Mouse (Mus musculus) heart, embryonic 15.5 days (tissue): ENCODE data around the gene Fam133b. TPM values are rescaled to one million over a fixed set of nuclear protein-coding genes. Genes with fewer than 3 reads are reported as not detected.

ENCODE experiments used
- ATAC-seq: fragments of 200-750 bp; cut with Nextera tagmentation; replicated peaks from 2 replicates; pipeline ENCODE4 v1.8.0; 2017; ENCODE audit warnings: low read depth, moderate TSS enrichment; ENCODE audit not compliant: insufficient number of reproducible peaks, insufficient read depth, low FRiP score
- H3K27ac ChIP-seq: fragments of 300-500 bp; sonication (generic); 2 replicates; pipeline ENCODE4 v1.5.1; 2015; ENCODE audit warnings: mild to moderate bottlenecking, inconsistent platforms
- H3K27me3 ChIP-seq: fragments of 300-500 bp; sonication (generic); 2 replicates; pipeline ENCODE4 v1.6.1; 2015; ENCODE audit warnings: inconsistent platforms
- H3K36me3 ChIP-seq: fragments of 300-500 bp; sonication (generic); 2 replicates; pipeline ENCODE4 v1.6.1; 2015; ENCODE audit warnings: mild to moderate bottlenecking, inconsistent platforms
- H3K4me1 ChIP-seq: fragments of 300-500 bp; sonication (generic); replicated peaks from 2 replicates; pipeline ENCODE4 v1.6.1; 2015; ENCODE audit warnings: inconsistent platforms
- H3K4me2 ChIP-seq: fragments of 300-500 bp; sonication (generic); 2 replicates; pipeline ENCODE4 v1.6.1; 2015; ENCODE audit warnings: inconsistent platforms, mild to moderate bottlenecking, moderate library complexity
- H3K4me3 ChIP-seq: fragments of 300-500 bp; sonication (generic); 2 replicates; pipeline ENCODE4 v1.5.1; 2015; ENCODE audit warnings: mild to moderate bottlenecking, inconsistent platforms
- H3K9ac ChIP-seq: fragments of 300-500 bp; sonication (generic); 2 replicates; pipeline ENCODE4 v1.6.1; 2015; ENCODE audit warnings: mild to moderate bottlenecking, inconsistent platforms
- H3K9me3 ChIP-seq: fragments of 300-500 bp; sonication (generic); replicated peaks from 2 replicates; pipeline ENCODE4 v1.6.1; 2016; ENCODE audit warnings: inconsistent platforms
- WGBS: fragments of 180-500 bp; shearing (Covaris S2); methylation state at CpG from one replicate; pipeline ENCODE4 v1.1.7; 2015; ENCODE audit warnings: mixed read lengths; 5-methylcytosine and 5-hydroxymethylcytosine counted together
- polyA plus RNA-seq: library from polyadenylated mRNA; unstranded; fragments of >200 nt; fragmentation: Nextera tagmentation; extraction: Ambion mirVana; gene quantifications from 2 replicates; pipeline ENCODE4 v1.2.1, GENCODE M21; 2015

Fam133b gene
- polyA plus RNA-seq, result 15.0 and 16.8 TPM in 2 replicates

- peak within 1 kb of the TSS; percentile 74 for H3K4me2 ChIP-seq
- WGBS, result under 1% methylated on average over 80 of the region's 80 CpGs
- no peaks in the 10 kb centered on the region for H3K27me3 ChIP-seq
- peak within 1 kb of the TSS; percentile 97 for H3K4me3 ChIP-seq
- peaks cover 12% of the 10 kb centered on the region for H3K4me1 ChIP-seq
- peak within 1 kb of the TSS; percentile 88 for H3K27ac ChIP-seq
- peak; percentile 95 for ATAC-seq
- H3K9ac ChIP-seq, result peak within 1 kb of the TSS; percentile 95
- H3K36me3 ChIP-seq, result no peaks in the 10 kb centered on the region
- no peaks in the 10 kb centered on the region for H3K9me3 ChIP-seq
These were observed at the start of gene Fam133b for GRCm38 (mm10) chr5:3543629-3544479. Gene Fam133b, plus strand, starts transcription at chr5:3543833.

GRCm38 (mm10) chr5:3493968-3494367, 49.7 kb upstream of the Fam133b start:
- ATAC-seq, result no peak
- WGBS, result 90% methylated on average over 9 of the region's 9 CpGs
- Histone ChIP-seq H3K4me1 (peaks cover 15% of the 10 kb centered on the region), H3K9ac (no peak overlapping the region), H3K36me3 (no peaks in the 10 kb centered on the region; the same call in 1 of the 2 replicates), H3K27ac (no peak overlapping the region), H3K27me3 (no peaks in the 10 kb centered on the region), H3K9me3 (no peaks in the 10 kb centered on the region), H3K4me2 (no peak overlapping the region), H3K4me3 (no peak overlapping the region)

GRCm38 (mm10) chr5:3494452-3495187, 49.0 kb upstream of the Fam133b start:
- Histone ChIP-seq H3K27me3 (no peaks in the 10 kb centered on the region), H3K9me3 (no peaks in the 10 kb centered on the region), H3K9ac (no peak overlapping the region), H3K36me3 (no peaks in the 10 kb centered on the region; the same call in 1 of the 2 replicates), H3K27ac (no peak overlapping the region), H3K4me1 (peaks cover 15% of the 10 kb centered on the region), H3K4me2 (no peak overlapping the region), H3K4me3 (no peak overlapping the region)
- no peak for ATAC-seq
- 79% methylated on average over 8 of the region's 8 CpGs for WGBS

GRCm38 (mm10) chr5:3497505-3497925, 46.1 kb upstream of the Fam133b start:
- no peaks in the 10 kb centered on the region for H3K9me3 ChIP-seq
- no peak overlapping the region for H3K27ac ChIP-seq
- peaks cover 19% of the 10 kb centered on the region for H3K4me1 ChIP-seq
- no peak overlapping the region for H3K4me3 ChIP-seq
- no peak overlapping the region for H3K9ac ChIP-seq
- H3K36me3 ChIP-seq, result no peaks in the 10 kb centered on the region; the same call in 1 of the 2 replicates
- ATAC-seq, result no peak
- no peaks in the 10 kb centered on the region for H3K27me3 ChIP-seq
- H3K4me2 ChIP-seq, result no peak overlapping the region
- WGBS, result 50% methylated on average over 5 of the region's 5 CpGs

- Histone ChIP-seq H3K27ac (no peak overlapping the region), H3K27me3 (no peaks in the 10 kb centered on the region), H3K36me3 (no peaks in the 10 kb centered on the region), H3K4me2 (no peak overlapping the region), H3K9me3 (no peaks in the 10 kb centered on the region), H3K4me3 (no peak overlapping the region), H3K4me1 (peaks cover 34% of the 10 kb centered on the region), H3K9ac (no peak overlapping the region)
- no peak for ATAC-seq
- 86% methylated on average over 5 of the region's 5 CpGs for WGBS
These were observed 43.3 kb upstream of the Fam133b start for GRCm38 (mm10) chr5:3500298-3500697.

GRCm38 (mm10) chr5:3500957-3501563, 42.6 kb upstream of the Fam133b start:
- Histone ChIP-seq H3K9me3 (no peaks in the 10 kb centered on the region), H3K27ac (peak overlapping the region; percentile 45), H3K27me3 (no peaks in the 10 kb centered on the region), H3K36me3 (no peaks in the 10 kb centered on the region), H3K4me1 (peaks cover 34% of the 10 kb centered on the region), H3K4me3 (no peak overlapping the region), H3K9ac (no peak overlapping the region), H3K4me2 (0 out of 2 replicates have a peak overlapping the region, but pooled peaks have one; percentile 13)
- no peak for ATAC-seq
- WGBS, result 53% methylated on average over 8 of the region's 8 CpGs

- Histone ChIP-seq H3K9me3 (no peaks in the 10 kb centered on the region), H3K27ac (peak overlapping the region; percentile 45), H3K4me2 (0 out of 2 replicates have a peak overlapping the region, but pooled peaks have one; percentile 13), H3K4me1 (peaks cover 32% of the 10 kb centered on the region), H3K36me3 (no peaks in the 10 kb centered on the region), H3K27me3 (no peaks in the 10 kb centered on the region), H3K4me3 (no peak overlapping the region), H3K9ac (no peak overlapping the region)
- ATAC-seq, result no peak
- WGBS, result 38% methylated on average over 8 of the region's 8 CpGs
These were observed 42.0 kb upstream of the Fam133b start for GRCm38 (mm10) chr5:3501564-3502001.

GRCm38 (mm10) chr5:3502610-3503350, 40.9 kb upstream of the Fam133b start:
- Histone ChIP-seq H3K27ac (peak overlapping the region; percentile 67), H3K4me3 (no peak overlapping the region), H3K9me3 (no peaks in the 10 kb centered on the region), H3K4me2 (no peak overlapping the region; the same call in 1 of the 2 replicates), H3K4me1 (peaks cover 32% of the 10 kb centered on the region), H3K9ac (no peak overlapping the region), H3K36me3 (no peaks in the 10 kb centered on the region), H3K27me3 (no peaks in the 10 kb centered on the region)
- 22% methylated on average over 11 of the region's 11 CpGs for WGBS
- ATAC-seq, result peak; percentile 80

- H3K27ac ChIP-seq, result peak overlapping the region; percentile 67
- no peak overlapping the region for H3K4me2 ChIP-seq
- ATAC-seq, result no peak
These were observed 40.3 kb upstream of the Fam133b start for GRCm38 (mm10) chr5:3503373-3503772.

GRCm38 (mm10) chr5:3503836-3504323, 39.8 kb upstream of the Fam133b start:
- Histone ChIP-seq H3K27ac (no peak overlapping the region), H3K36me3 (no peaks in the 10 kb centered on the region), H3K4me1 (peaks cover 32% of the 10 kb centered on the region), H3K27me3 (no peaks in the 10 kb centered on the region), H3K9me3 (no peaks in the 10 kb centered on the region), H3K4me2 (no peak overlapping the region), H3K9ac (no peak overlapping the region), H3K4me3 (no peak overlapping the region)
- 57% methylated on average over 9 of the region's 9 CpGs for WGBS
- ATAC-seq, result no peak

More at GRCm38 (mm10) chr5:3503373-3503772, 40.3 kb upstream of the Fam133b start:
- no peaks in the 10 kb centered on the region for H3K27me3 ChIP-seq
- H3K9me3 ChIP-seq, result no peaks in the 10 kb centered on the region
- no peaks in the 10 kb centered on the region for H3K36me3 ChIP-seq
- H3K4me3 ChIP-seq, result no peak overlapping the region
- WGBS, result 68% methylated on average over 4 of the region's 4 CpGs
- H3K4me1 ChIP-seq, result peaks cover 32% of the 10 kb centered on the region
- no peak overlapping the region for H3K9ac ChIP-seq
